Mouse (Mus musculus): ENCODE results near the gene Tmem44.
A peak's percentile ranks its signal among the peaks of the same experiment; 100 is the strongest.

The Tmem44 gene

GRCm38 (mm10) chr16:30518635-30519034 is 32.0 kb downstream of the Tmem44 start:
- DNase-seq (ENCODE audit: low read depth, low spot score) = no peak

- DNase-seq (ENCODE audit: low read depth, low spot score) = no peak
These were observed 32.9 kb downstream of the Tmem44 start for GRCm38 (mm10) chr16:30517666-30518283.

- no peak for DNase-seq (ENCODE audit: low read depth, low spot score)
These were observed 33.6 kb downstream of the Tmem44 start for GRCm38 (mm10) chr16:30516993-30517392.

GRCm38 (mm10) chr16:30515418-30515817 is 35.2 kb downstream of the Tmem44 start:
- DNase-seq (ENCODE audit: low read depth, low spot score) = peak; percentile 45

GRCm38 (mm10) chr16:30513050-30514024 is 37.3 kb downstream of the Tmem44 start:
- no peak for DNase-seq (ENCODE audit: low read depth, low spot score)

GRCm38 (mm10) chr16:30512375-30513049 is 38.1 kb downstream of the Tmem44 start:
- no peak for DNase-seq (ENCODE audit: low read depth, low spot score)

DNA sequence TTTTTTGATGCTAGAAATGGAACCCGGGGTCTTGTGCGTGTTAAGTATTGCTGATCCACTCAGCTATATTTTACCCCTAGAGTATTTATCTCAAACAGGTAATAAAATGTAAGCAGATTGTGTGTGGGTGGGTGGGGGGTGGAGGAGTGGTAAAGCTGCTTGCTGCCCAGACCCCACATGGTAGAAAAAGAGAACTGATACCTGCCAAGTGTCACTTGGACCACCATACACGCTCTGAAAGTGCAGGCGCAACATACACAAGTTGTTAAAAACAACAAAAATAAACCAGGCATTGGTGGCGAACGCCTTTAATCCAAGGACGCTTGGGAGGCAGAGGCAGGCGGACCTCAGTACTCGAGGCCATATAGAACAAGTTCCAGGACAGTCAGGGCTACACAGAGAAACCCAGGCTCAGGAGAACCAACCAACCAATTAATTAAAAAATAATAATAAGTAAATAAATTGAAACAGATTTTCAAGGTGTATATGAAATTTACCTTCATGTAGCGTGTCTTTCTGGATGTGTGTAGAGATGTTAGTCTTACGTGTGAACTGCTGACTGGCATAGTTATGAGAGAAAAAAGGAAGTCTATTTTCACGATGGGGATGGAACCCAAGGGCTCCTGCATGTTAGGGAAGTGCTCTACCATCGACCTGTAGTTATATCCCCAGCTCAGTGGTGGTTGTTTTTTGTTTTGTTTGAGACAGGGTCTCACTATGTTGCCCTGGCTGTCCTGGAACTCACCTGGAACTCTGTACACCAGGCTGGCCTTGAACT is 38.9 kb downstream of the Tmem44 start:
- DNase-seq (ENCODE audit: low read depth, low spot score) = no peak

DNA sequence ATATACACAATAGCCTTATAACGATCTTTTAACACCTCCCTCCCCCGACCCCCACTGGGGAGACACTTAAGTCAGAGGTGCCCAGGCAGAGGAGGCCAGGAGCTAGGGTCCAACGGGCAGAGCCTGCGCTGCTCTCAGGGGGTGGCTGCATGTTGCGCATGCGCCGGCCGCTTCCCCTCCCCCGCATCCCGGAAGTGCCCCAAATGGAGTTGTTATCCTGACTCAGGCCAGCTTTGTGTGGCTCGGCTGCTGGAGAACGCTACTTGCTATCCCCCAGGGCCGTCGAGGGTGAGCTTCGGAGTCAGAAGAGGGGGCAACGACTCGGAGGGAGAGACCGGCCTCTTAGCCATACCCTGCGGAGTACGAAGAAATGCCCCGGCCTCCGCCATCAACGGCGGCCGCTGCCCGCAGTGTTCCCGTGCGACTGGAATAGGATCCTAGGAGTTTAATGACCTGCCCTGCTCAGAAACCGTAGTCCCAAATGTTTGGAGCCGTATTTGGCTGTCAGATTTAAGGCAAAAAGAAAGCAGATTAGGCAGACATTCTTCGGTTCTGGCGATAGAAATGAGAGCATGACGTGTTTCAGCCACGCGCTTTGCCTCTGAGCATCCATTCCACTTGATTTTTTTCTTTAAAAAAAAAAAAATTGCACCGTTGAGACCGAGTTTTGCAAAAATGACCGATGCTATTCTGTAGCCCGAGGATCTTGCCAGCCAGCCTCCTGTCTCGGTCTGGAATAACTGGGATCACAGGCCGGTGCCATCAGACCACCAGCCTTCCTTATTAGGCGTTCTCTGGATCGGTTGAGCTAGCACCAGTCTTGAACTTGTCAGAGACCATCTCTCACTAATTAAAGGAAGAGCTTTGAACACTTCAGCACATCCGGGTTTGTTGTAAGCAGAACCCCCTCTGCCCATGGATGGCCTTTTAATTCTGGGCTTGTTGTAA is 39.9 kb downstream of the Tmem44 start:
- peak; percentile 90 for DNase-seq (ENCODE audit: low read depth, low spot score)

DNA sequence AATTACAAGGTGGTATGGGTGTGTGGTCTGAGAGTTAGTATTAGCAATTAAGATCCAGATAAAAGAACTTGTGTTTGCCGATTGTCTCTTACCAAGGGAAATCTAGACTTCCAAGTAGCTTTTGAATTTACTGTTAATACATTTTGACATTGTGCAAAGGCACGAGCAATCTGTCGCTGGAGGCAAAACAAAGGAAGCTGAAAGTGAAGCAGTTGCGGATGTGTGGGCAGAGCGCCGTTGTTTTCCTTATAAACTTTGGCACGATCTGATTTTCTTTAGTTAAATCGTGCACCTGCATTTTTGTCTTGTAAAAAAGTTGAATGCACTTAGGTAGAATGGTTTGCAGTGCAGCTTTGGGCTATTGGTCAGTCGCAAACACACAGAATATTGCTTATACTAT is 40.6 kb downstream of the Tmem44 start:
- DNase-seq (ENCODE audit: low read depth, low spot score) = no peak

GRCm38 (mm10) chr16:30509340-30509739 is 41.3 kb downstream of the Tmem44 start:
- no peak for DNase-seq (ENCODE audit: low read depth, low spot score)

DNA sequence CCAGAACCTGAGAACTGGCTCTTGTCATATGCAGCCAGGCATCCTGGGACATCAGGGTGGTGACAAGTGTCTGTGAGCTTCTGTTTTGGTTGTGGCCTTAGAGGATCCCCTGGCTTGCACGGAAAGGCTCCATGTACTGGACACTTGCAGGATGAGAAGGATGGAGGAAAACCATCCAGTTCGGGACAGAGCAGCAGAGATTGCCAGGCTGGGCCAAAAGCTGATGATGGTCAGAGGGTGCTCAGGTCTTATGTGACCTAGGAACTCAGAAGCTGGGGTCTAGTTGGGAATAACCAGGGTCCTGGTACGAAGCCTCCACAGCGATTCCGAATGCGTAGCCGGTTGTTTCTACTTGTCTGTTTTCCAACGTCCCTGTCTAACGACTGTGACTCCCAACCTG is 41.9 kb downstream of the Tmem44 start:
- DNase-seq (ENCODE audit: low read depth, low spot score) = no peak

DNA sequence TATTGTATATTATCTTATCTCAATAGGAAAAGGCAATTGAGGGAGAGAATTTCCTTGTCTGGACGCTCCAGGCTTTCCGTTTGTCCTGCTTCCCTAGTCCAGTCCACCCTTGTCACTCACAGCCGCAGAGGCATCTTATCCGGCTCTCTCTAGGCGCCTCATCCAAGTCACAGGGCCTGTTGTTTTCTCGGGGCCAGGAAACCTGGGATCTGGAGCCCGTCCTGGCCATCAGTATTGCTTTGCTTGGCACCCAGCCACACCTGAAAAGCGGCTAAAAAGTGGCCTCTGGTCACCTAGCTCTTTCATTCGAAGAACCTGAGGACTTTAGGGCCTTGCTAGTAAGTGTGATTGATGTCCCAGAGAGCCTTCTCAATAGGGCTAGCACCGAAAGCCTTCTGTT is 43.5 kb downstream of the Tmem44 start:
- no peak for DNase-seq (ENCODE audit: low read depth, low spot score)

DNA sequence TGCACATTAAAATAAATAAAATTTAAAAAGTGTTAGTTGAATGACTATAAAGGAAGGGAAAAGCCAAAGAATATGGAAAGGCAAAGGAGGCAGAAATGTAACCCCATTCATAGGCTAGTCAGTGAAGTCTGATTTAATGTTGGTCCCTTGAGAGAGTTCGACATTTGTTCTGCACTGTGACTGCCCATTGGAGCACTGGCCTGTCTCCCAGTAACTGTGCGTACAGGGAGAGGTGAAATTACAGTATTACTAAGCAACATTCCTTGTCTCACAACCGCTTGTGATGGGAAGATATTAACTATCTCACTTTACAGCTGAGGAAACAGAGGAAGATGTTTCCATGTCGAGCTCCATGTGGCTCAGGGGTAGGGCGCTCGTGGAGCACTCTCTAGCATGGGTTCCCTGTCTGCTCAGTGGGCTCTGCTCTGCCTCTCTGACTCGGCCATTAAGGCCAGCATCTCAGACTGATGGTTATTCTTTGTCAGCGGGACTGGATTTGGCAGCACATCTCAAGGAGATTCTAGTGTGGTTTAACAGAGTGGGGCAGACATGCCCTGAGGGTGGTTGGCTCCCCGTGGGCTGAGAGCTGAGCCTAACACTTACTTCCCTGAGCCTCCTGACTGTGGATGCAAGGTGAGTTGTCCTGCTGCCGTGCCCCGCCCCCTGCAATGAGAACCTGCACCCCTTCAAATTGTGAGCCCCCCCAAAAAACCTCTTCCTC is 45.2 kb downstream of the Tmem44 start:
- DNase-seq (ENCODE audit: low read depth, low spot score) = no peak

GRCm38 (mm10) chr16:30504856-30505255 is 45.8 kb downstream of the Tmem44 start:
- DNase-seq (ENCODE audit: low read depth, low spot score) = no peak

- DNase-seq (ENCODE audit: low read depth, low spot score) = peak; percentile 52
These were observed 46.7 kb downstream of the Tmem44 start for GRCm38 (mm10) chr16:30503958-30504357.

- DNase-seq (ENCODE audit: low read depth, low spot score) = no peak
These were observed 48.3 kb downstream of the Tmem44 start for GRCm38 (mm10) chr16:30502221-30502891.

DNA sequence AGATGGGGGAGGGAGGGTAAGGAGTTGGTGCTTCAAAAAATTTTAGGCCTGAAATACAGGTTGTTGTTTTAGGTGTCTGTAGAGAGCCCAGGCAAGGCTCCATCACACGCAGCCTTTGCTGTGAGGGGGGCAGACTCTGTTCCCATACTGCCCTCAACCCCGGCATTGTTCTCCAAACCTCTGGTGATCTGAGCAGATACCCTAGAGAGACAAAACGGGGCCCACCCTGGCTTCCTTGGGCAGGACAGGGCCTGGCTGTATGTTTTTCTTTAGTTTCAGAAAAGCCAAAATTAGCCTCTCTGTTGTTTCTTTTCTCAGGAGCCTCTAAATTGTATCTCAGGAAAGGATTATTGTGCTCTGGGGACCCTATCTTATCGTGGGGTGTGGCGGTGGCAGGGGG is 49.0 kb downstream of the Tmem44 start:
- DNase-seq (ENCODE audit: low read depth, low spot score) = no peak

DNA sequence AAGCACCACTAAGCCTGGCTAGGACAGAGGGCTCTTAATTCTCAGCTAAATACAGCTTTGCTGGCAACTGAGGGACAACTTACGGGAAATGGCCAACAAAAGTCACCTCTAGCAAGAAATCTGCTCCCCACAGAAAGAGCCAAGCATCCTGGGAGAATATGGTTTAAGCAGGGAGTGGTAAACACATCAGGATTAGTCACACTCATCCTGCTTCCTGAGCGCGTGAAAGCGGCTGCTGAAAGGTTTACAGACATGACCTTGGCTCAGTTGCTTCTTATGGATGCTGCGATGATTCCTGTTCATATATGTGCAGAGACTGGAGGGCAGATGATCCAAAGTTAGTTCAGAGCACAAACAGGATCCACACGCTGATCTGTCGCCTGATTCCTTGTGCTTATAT is 50.4 kb downstream of the Tmem44 start:
- no peak for DNase-seq (ENCODE audit: low read depth, low spot score)

Data from CD4-positive helper T cell, adult 2 months (primary cell).